Mouse (Mus musculus) adrenal gland, postnatal 4 days (tissue): ENCODE measurements around the gene Olfr1446. TPM values are rescaled to one million over a fixed set of nuclear protein-coding genes. Genes with fewer than 3 reads are reported as not detected.

ENCODE experiments used
- DNase-seq, 2 experiments: peaks; one replicate each; pipeline ENCODE4 v3.0.0; 2021 to 2022; ENCODE audit warnings: low spot score in 2 of 2, mixed read lengths in 2 of 2
- long read RNA-seq, 2 experiments: library from polyadenylated mRNA; stranded (forward); transcript quantifications; one replicate each; pipeline ENCODE4 v2.0.0; 2021
- total RNA-seq, 2 experiments: library from RNA; stranded (reverse); gene quantifications; 2 replicates each; pipeline ENCODE4 v1.2.3; 2021

Gene Olfr1446
- not detected for total RNA-seq
- long read RNA-seq, experiment 1 = 0 reads
- long read RNA-seq, experiment 2 = 0 reads

- DNase-seq = no peak
Observed at GRCm38 (mm10) chr19:12893424-12893823, at the start of gene Olfr1446. Gene Olfr1446, minus strand, starts transcription at chr19:12893524.

DNA sequence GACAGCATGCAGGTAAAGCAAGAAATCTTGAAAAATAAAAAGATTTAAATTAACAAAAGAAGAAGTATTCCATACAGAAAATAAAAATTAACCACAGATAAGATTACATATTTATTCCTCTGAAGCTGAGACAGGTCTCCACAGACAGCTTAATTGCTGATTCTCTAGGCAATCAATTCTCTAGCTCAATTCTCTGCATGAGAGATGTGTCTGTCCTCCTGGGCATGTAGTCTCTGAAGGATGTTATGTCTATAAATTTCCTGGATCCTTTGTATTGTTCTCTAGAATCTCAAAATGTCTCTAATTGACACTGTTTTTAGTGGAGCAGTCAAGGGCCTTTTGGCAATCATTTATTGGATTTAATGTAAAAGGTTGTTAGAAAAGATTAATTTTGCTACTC lies 37.2 kb upstream of the Olfr1446 start, which contains the start of gene Olfr1449:
Olfr1449 (plus strand) TSS at position 301 of the 400 bp plus-strand sequence.
- no peak for DNase-seq

DNA sequence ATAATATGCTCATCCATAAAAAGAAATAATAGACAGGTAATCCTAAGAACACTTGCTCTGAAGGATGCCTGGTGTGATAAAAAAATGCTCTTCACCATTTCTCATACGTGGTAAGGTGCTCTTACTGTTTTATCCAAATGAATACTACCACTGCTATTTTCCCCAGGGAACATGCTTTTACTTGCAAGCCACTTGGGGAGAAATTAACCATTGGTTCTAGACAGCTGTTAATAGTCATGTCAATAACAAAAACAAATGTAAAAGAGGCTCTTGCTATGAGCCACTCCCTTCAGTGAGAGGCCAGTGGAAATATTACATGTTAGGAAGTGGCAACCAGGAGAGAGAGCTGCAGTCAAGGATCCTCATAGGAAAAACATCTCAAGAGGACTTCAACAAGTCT lies 31.0 kb upstream of the Olfr1446 start, which contains the start of gene Olfr1448:
Olfr1448 (minus strand) TSS at position 101 of the 400 bp plus-strand sequence.
- no peak for DNase-seq

- DNase-seq = no peak
Observed at GRCm38 (mm10) chr19:12903643-12904042, 10.3 kb upstream of the Olfr1446 start, which contains the start of gene Olfr1447. Gene Olfr1447, minus strand, starts transcription at chr19:12903743.

GRCm38 (mm10) chr19:12883555-12883954 lies 9.8 kb downstream of the Olfr1446 start, which contains the start of gene Olfr1445:
Gene Olfr1445, plus strand, starts transcription at chr19:12883855.
- DNase-seq = no peak

GRCm38 (mm10) chr19:12856983-12857382 lies 36.3 kb downstream of the Olfr1446 start, which contains the start of gene Olfr1444:
Gene Olfr1444, plus strand, starts transcription at chr19:12857283.
- no peak for DNase-seq

GRCm38 (mm10) chr19:12846382-12846781 lies 46.9 kb downstream of the Olfr1446 start, which contains the start of gene Gm5244:
Gene Gm5244, plus strand, starts transcription at chr19:12846682.
- DNase-seq = no peak

- no peak for DNase-seq
Observed at GRCm38 (mm10) chr19:12838507-12838906, 54.8 kb downstream of the Olfr1446 start.

Other genes starting within 250 kb of the Olfr1446 start
- gene Olfr1442, start 223.1 kb downstream of the Olfr1446 start, total RNA-seq = not detected
- gene Olfr1443, start 215.4 kb downstream of the Olfr1446 start, total RNA-seq = not detected
- 10 to 100 TPM in 1 of 2 experiments, 1 to 10 TPM in 1; 2.1 to 11.5 TPM for gene Keg1, start 197.7 kb downstream of the Olfr1446 start, total RNA-seq
- gene Cntf, start 127.9 kb downstream of the Olfr1446 start, total RNA-seq = 1 to 10 TPM; 4.4 to 4.5 TPM
- gene Zfp91, start 97.4 kb downstream of the Olfr1446 start, total RNA-seq = 10 to 100 TPM; 88.5 to 90.4 TPM
- 1 to 10 TPM; 1.7 to 2.1 TPM for gene Lpxn, start 97.3 kb downstream of the Olfr1446 start, total RNA-seq
- not detected for gene Gm5244, start 46.8 kb downstream of the Olfr1446 start, total RNA-seq
- not detected for gene Olfr1444, start 36.2 kb downstream of the Olfr1446 start, total RNA-seq
- not detected for gene Olfr1445, start 9.7 kb downstream of the Olfr1446 start, total RNA-seq
- gene Olfr1447, start 10.2 kb upstream of the Olfr1446 start, total RNA-seq = not detected
- not detected for gene Olfr1448, start 30.9 kb upstream of the Olfr1446 start, total RNA-seq
- gene Olfr1449, start 37.3 kb upstream of the Olfr1446 start, total RNA-seq = not detected
- gene Olfr1450, start 56.7 kb upstream of the Olfr1446 start, total RNA-seq = not detected
- not detected for gene Olfr1451, start 101.5 kb upstream of the Olfr1446 start, total RNA-seq
- not detected for gene Olfr1453, start 134.8 kb upstream of the Olfr1446 start, total RNA-seq
- not detected for gene Olfr1454, start 167.1 kb upstream of the Olfr1446 start, total RNA-seq
- gene Olfr1457, start 204.4 kb upstream of the Olfr1446 start, total RNA-seq = not detected
- not detected for gene Olfr1458, start 213.3 kb upstream of the Olfr1446 start, total RNA-seq